8 mouse cellular contexts compared by ENCODE assay signal in the genomic region with DNA sequence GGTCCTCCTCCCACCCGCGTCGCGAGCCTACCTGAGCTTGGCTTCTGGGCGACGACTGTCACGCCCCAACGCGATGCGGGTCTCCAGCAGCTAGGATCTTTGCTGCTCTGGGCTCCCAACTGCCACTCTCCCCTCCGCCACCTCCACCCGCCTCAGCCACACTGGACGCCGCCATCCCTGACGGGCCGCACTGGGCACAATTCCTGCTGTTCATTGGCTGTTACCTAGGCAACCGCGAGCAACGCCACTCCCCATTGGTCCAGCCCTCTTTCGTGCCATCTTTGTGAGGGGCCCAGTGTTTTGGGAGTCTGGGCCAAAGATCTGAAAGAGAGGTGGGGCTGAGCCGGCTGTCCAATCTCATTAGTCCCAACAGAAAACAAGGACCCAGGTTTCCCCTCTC. TPM values are rescaled to one million over a fixed set of nuclear protein-coding genes. Genes with fewer than 3 reads are reported as not detected.
DNase-seq lines count a peak whose midpoint lies in the region; ATAC-seq and TF ChIP-seq lines count a peak whose summit lies in the region.

A gene (minus strand): TSS at position 192 of the 400 bp plus-strand sequence.

- peak; percentile 48 for ATAC-seq in common myeloid progenitor, adult 5-6 weeks (replicated peaks; ENCODE audit: low read depth, poor library complexity, severe bottlenecking)
- ATAC-seq in hindbrain, postnatal 0 days, result peak; percentile 87
- ATAC-seq in monocyte, adult 5-6 weeks (replicated peaks; ENCODE audit: insufficient number of reproducible peaks, low FRiP score, low TSS enrichment, poor library complexity, severe bottlenecking), result no peak

- H3K36me3 ChIP-seq in hindbrain, postnatal 0 days (ENCODE audit: insufficient read depth, low read length), result no peaks in the 10 kb centered on the region

- DNase-seq in adrenal gland, adult 8-10 months, result peak; percentile 83
- DNase-seq in gastrocnemius, postnatal 10 days, result peak; percentile 65
- peak; percentile 96 for DNase-seq in hindbrain, postnatal 0 days (ENCODE audit: low spot score)
- DNase-seq in left cerebral cortex, adult 2 months (ENCODE audit: extremely low spot score in 1 of 2, low spot score in 2 of 2), result peak; percentile 90 to 92
- peak; percentile 86 to 91 for DNase-seq in lung, postnatal 4 days
- DNase-seq in right cerebral cortex, postnatal 14 days, result peak; percentile 92

- intact Hi-C loops in left cerebral cortex, adult 2 months (cut with DNase I), result loop anchor here (5.0 kb wide), 1 partner anchor 99 kb away; no protein-coding TSS in a partner anchor

- peaks cover 6% of the 10 kb centered on the region for H3K4me1 ChIP-seq in hindbrain, postnatal 0 days (ENCODE audit: insufficient read depth, low read length)

- H3K4me2 ChIP-seq in hindbrain, postnatal 0 days (ENCODE audit: low read depth, low read length), result peak within 1 kb of the TSS; percentile 86

- no peaks in the 10 kb centered on the region for H3K27me3 ChIP-seq in hindbrain, postnatal 0 days (ENCODE audit: insufficient read depth, low read length)

- peak within 1 kb of the TSS; percentile 58 for H3K4me3 ChIP-seq in hindbrain, postnatal 0 days (ENCODE audit: low read length)
- peak within 1 kb of the TSS; percentile 90 for H3K4me3 ChIP-seq in left cerebral cortex, adult 2 months

- H3K27ac ChIP-seq in hindbrain, postnatal 0 days, result peak within 1 kb of the TSS; percentile 72; the same call in 1 of the 2 replicates
- peak within 1 kb of the TSS; percentile 83 for H3K27ac ChIP-seq in left cerebral cortex, adult 2 months

- H3K9me3 ChIP-seq in hindbrain, postnatal 0 days (ENCODE audit: low read length), result no peaks in the 10 kb centered on the region

- no peak for TF ChIP-seq CTCF in hindbrain, postnatal 0 days (IDR thresholded peaks at IDR 0.05; ENCODE audit: low read depth)
- no peak for TF ChIP-seq CTCF in left cerebral cortex, adult 2 months (IDR thresholded peaks at IDR 0.05)

- H3K9ac ChIP-seq in hindbrain, postnatal 0 days (replicated peaks; ENCODE audit: low read length), result peak within 1 kb of the TSS; percentile 71

- under 1% methylated on average over 21 of the region's 21 CpGs for WGBS in hindbrain, postnatal 0 days

RNA-seq across cellular contexts. Expression of the gene that starts here (rescaled TPM):
- total RNA-seq in adrenal gland, adult 8-10 months (2022), result 10 to 100 TPM in 3 of 4 experiments, 1 to 10 TPM in 1; 9.1 to 25.1 (median 19.8) TPM
- total RNA-seq in common myeloid progenitor, adult 5-6 weeks (2017), result 1.4 and 1.7 TPM in 2 replicates
- 1 to 10 TPM; 1.8 to 2.6 TPM for total RNA-seq in gastrocnemius, postnatal 10 days (2021)
- total RNA-seq in hindbrain, postnatal 0 days (2014; rRNA removed), result 42.9 and 48.5 TPM in 2 replicates
- 98.0 and 108 TPM in 2 replicates for polyA plus RNA-seq in hindbrain, postnatal 0 days (2015; fragmentation: Nextera tagmentation; extraction: Ambion mirVana)
- total RNA-seq in left cerebral cortex, adult 2 months (2021), result 10 to 100 TPM; 64.0 to 66.2 TPM
- not detected in 3 replicates for total RNA-seq in monocyte, adult 5-6 weeks (2017)
